Mouse (Mus musculus): ENCODE data around the gene Slc1a4. TPM values are rescaled to one million over a fixed set of nuclear protein-coding genes. Genes with fewer than 3 reads are reported as not detected.

Gene Slc1a4
- polyA plus RNA-seq, 2 experiments, result 4.3 to 6.5 TPM

GRCm38 (mm10) chr11:20331690-20332537 lies 599 bp downstream of the Slc1a4 start:
- DNase-seq (ENCODE audit: low read depth in 3 of 3, low spot score in 3 of 3) (peak in 1 of 3 experiments; percentile 27), ATAC-seq (ENCODE audit: insufficient read depth) (peak; percentile 22)
- Histone ChIP-seq H3K36me3 (replicated peaks; ENCODE audit: control insufficient read depth, insufficient read depth, low read depth) (no peaks in the 10 kb centered on the region), H3K27ac (peak overlapping the region; percentile 87), H3K4me1 (replicated peaks; ENCODE audit: control insufficient read depth in 2 of 2, insufficient read depth in 2 of 2, low read length in 1 of 2) (peaks cover 16 to 18% of the 10 kb centered on the region in 2 experiments), H3K9ac (replicated peaks) (peak overlapping the region; percentile 82), H3K9me3 (ENCODE audit: control insufficient read depth, low read length) (no peaks in the 10 kb centered on the region), H3K4me2 (ENCODE audit: low read depth) (peak overlapping the region; percentile 82), H3K4me3 (ENCODE audit: insufficient read depth in 1 of 2, low read depth in 2 of 2, low read length in 2 of 2) (peak overlapping the region; percentile 62 to 68), H3K27me3 (ENCODE audit: control insufficient read depth, insufficient read depth, low read length) (no peaks in the 10 kb centered on the region)
- WGBS (ENCODE audit: insufficient replicate concordance), result 2% methylated on average over 61 of the region's 61 CpGs
- no peak for TF ChIP-seq CTCF (IDR thresholded peaks at IDR 0.05; ENCODE audit: low read depth)
- TF ChIP-seq EP300 (IDR thresholded peaks at IDR 0.05; ENCODE audit: low read depth), result no peak

- no peaks in the 10 kb centered on the region for H3K27me3 ChIP-seq (ENCODE audit: control insufficient read depth, insufficient read depth, low read length)
- no peak for DNase-seq (ENCODE audit: low read depth in 3 of 3, low spot score in 3 of 3)
- H3K4me3 ChIP-seq (ENCODE audit: insufficient read depth in 1 of 2, low read depth in 2 of 2, low read length in 2 of 2), result peak overlapping the region; percentile 62 to 68
- ATAC-seq (ENCODE audit: insufficient read depth), result no peak
- H3K4me2 ChIP-seq (ENCODE audit: low read depth), result peak overlapping the region; percentile 82
- peaks cover 16 to 18% of the 10 kb centered on the region in 2 experiments for H3K4me1 ChIP-seq (replicated peaks; ENCODE audit: control insufficient read depth in 2 of 2, insufficient read depth in 2 of 2, low read length in 1 of 2)
- no peak overlapping the region for H3K27ac ChIP-seq
- no peaks in the 10 kb centered on the region for H3K9me3 ChIP-seq (ENCODE audit: control insufficient read depth, low read length)
- TF ChIP-seq EP300 (IDR thresholded peaks at IDR 0.05; ENCODE audit: low read depth) (no peak), CTCF (IDR thresholded peaks at IDR 0.05; ENCODE audit: low read depth) (no peak)
- H3K9ac ChIP-seq (replicated peaks), result peak overlapping the region; percentile 82
- no peaks in the 10 kb centered on the region for H3K36me3 ChIP-seq (replicated peaks; ENCODE audit: control insufficient read depth, insufficient read depth, low read depth)
- WGBS (ENCODE audit: insufficient replicate concordance), result 53% methylated on average over 9 of the region's 9 CpGs
These were observed 1.4 kb downstream of the Slc1a4 start for GRCm38 (mm10) chr11:20331027-20331689.

GRCm38 (mm10) chr11:20329711-20330110 lies 2.8 kb downstream of the Slc1a4 start:
- Histone ChIP-seq H3K4me1 (replicated peaks; ENCODE audit: control insufficient read depth in 2 of 2, insufficient read depth in 2 of 2, low read length in 1 of 2) (peaks cover 28 to 29% of the 10 kb centered on the region in 2 experiments), H3K4me2 (ENCODE audit: low read depth) (peak overlapping the region; percentile 82)
- ATAC-seq (ENCODE audit: insufficient read depth), result no peak

DNA sequence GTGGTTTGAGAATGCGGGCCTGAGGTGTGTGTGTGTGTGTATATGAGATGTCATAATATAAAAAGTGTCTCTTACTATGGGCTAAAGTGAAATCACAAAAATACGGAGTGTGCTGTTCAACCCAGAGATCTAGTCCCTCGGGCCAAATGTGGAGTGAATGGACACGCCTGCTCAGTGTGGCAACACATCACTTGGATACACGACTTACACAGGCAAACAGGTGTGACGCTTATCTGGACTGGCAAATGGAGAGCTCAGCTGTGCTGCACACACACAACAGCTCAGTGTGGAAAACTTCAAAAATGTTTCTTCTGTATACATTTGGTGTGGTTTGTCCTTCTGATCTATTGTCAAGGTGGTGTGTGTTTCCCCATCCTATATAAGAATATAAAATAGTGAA lies 3.7 kb downstream of the Slc1a4 start:
- whole genome bisulfite sequencing (ENCODE audit: insufficient replicate concordance), result 65% methylated on average over 6 of the region's 6 CpGs
- DNase-seq (ENCODE audit: low read depth in 3 of 3, low spot score in 3 of 3) (no peak), ATAC-seq (ENCODE audit: insufficient read depth) (no peak)
- no peak overlapping the region for H3K4me3 ChIP-seq (ENCODE audit: insufficient read depth in 1 of 2, low read depth in 2 of 2, low read length in 2 of 2)
- H3K36me3 ChIP-seq (replicated peaks; ENCODE audit: control insufficient read depth, insufficient read depth, low read depth), result no peaks in the 10 kb centered on the region
- H3K27ac ChIP-seq, result no peak overlapping the region
- no peaks in the 10 kb centered on the region for H3K27me3 ChIP-seq (ENCODE audit: control insufficient read depth, insufficient read depth, low read length)
- TF ChIP-seq CTCF (IDR thresholded peaks at IDR 0.05; ENCODE audit: low read depth) (no peak), EP300 (IDR thresholded peaks at IDR 0.05; ENCODE audit: low read depth) (no peak)
- H3K9me3 ChIP-seq (ENCODE audit: control insufficient read depth, low read length), result no peaks in the 10 kb centered on the region
- H3K4me1 ChIP-seq (replicated peaks; ENCODE audit: control insufficient read depth in 2 of 2, insufficient read depth in 2 of 2, low read length in 1 of 2), result peaks cover 32% of the 10 kb centered on the region in 2 experiments
- H3K4me2 ChIP-seq (ENCODE audit: low read depth), result no peak overlapping the region
- no peak overlapping the region for H3K9ac ChIP-seq (replicated peaks)

More at GRCm38 (mm10) chr11:20329711-20330110, 2.8 kb downstream of the Slc1a4 start:
- no peak for DNase-seq (ENCODE audit: low read depth in 3 of 3, low spot score in 3 of 3)
- no peak overlapping the region for H3K4me3 ChIP-seq (ENCODE audit: insufficient read depth in 1 of 2, low read depth in 2 of 2, low read length in 2 of 2)
- H3K27ac ChIP-seq, result no peak overlapping the region
- no peak overlapping the region for H3K9ac ChIP-seq (replicated peaks)
- no peaks in the 10 kb centered on the region for H3K36me3 ChIP-seq (replicated peaks; ENCODE audit: control insufficient read depth, insufficient read depth, low read depth)
- 38% methylated on average over 5 of the region's 5 CpGs for WGBS (ENCODE audit: insufficient replicate concordance)
- no peaks in the 10 kb centered on the region for H3K9me3 ChIP-seq (ENCODE audit: control insufficient read depth, low read length)
- H3K27me3 ChIP-seq (ENCODE audit: control insufficient read depth, insufficient read depth, low read length), result no peaks in the 10 kb centered on the region
- TF ChIP-seq EP300 (IDR thresholded peaks at IDR 0.05; ENCODE audit: low read depth) (no peak), CTCF (IDR thresholded peaks at IDR 0.05; ENCODE audit: low read depth) (no peak)

Data from liver, embryonic 14.5 days (tissue).